In the genomic region with DNA sequence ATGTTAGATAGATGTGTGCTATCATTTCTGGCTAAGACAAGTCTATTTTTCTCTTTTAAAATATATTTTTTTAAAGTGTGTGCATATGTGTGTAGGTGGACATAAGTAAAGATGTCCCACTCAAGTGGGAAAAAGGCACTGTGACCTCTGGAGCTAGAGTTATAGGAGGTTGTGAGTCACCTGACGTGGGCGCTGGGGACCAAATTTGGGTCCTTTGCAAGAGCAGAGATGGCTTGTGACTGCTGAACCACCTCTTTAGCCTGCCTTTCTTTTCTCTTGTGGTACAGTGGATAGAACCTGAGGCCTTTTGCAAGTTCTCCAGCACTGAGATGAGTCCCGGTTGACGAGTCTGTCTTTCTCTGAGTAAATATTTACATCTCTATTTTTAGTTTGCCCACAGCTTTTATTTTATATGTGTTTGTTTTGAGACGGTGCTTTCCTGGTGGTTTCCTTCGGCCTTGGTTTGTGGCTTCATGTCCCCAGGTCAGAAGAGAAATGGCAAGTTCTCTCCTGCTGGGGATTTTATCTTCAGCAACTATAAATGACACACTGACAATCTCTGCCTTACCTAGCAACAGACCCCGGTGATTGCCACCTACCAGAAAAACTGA, we compare ENCODE assay signal across 18 mouse cellular contexts. TPM values are rescaled to one million over a fixed set of nuclear protein-coding genes. Genes with fewer than 3 reads are reported as not detected.
DNase-seq lines count a peak whose midpoint lies in the region; ATAC-seq lines count a peak whose summit lies in the region.
"Had no signal": no experiment of that assay in that cellular context is flagged by ENCODE, and none has a peak within 500 bp of the region (broad histone marks: within the 10 kb centered on the region; RNA-seq: fewer than 3 reads in every experiment).

No protein-coding gene starts in this region.

- peak overlapping the region; percentile 33 for H3K27ac ChIP-seq in forebrain, embryonic 14.5 days (ENCODE audit: low read depth, low read length)
- no peak overlapping the region for H3K27ac ChIP-seq in forebrain, embryonic 11.5 days (ENCODE audit: low read depth, low read length)
- peak overlapping the region; percentile 74; the same call in 1 of the 2 replicates for H3K27ac ChIP-seq in midbrain, embryonic 14.5 days (replicated peaks; ENCODE audit: low read depth, low read length)
- H3K27ac ChIP-seq: limb, embryonic 12.5 days had no signal

- DNase-seq in forebrain, embryonic 14.5 days (ENCODE audit: low spot score) = no peak
- DNase-seq in forebrain, embryonic 11.5 days (ENCODE audit: low spot score) = no peak
- DNase-seq in spleen, postnatal 36 days (ENCODE audit: low spot score in 2 of 2) = peak; percentile 18 to 33
- DNase-seq in spleen, postnatal 4 days (ENCODE audit: low spot score in 2 of 2) = no peak
- no peak for DNase-seq in midbrain, embryonic 14.5 days
- DNase-seq in adrenal gland, adult 8-10 months = no peak
- DNase-seq in cerebellum, adult 9-10 months = no peak
- DNase-seq in frontal cortex, adult 2 months (ENCODE audit: extremely low spot score in 1 of 2, low spot score in 1 of 2) = no peak
- DNase-seq: adrenal gland, postnatal 14 days; cerebellum, adult 11 months; embryo, embryonic 11 days; gastrocnemius, postnatal 25 days; kidney, postnatal 10 days; lung, adult 2 months; thymus, adult 18-20 months had no signal

- 87% methylated on average over 7 of the region's 7 CpGs for WGBS in forebrain, embryonic 14.5 days
- WGBS in forebrain, embryonic 11.5 days = 88% methylated on average over 7 of the region's 7 CpGs
- 70% methylated on average over 7 of the region's 7 CpGs for WGBS in midbrain, embryonic 14.5 days

- ATAC-seq in forebrain, embryonic 14.5 days = no peak
- ATAC-seq in forebrain, embryonic 11.5 days (replicated peaks; ENCODE audit: low FRiP score) = no peak
- ATAC-seq in midbrain, embryonic 14.5 days (ENCODE audit: low FRiP score, low TSS enrichment) = no peak
- ATAC-seq: Patski had no signal

- no peak overlapping the region for H3K4me2 ChIP-seq in forebrain, embryonic 14.5 days (ENCODE audit: low read length)
- H3K4me2 ChIP-seq in forebrain, embryonic 11.5 days (ENCODE audit: low read depth, low read length, severe bottlenecking) = no peak overlapping the region
- no peak overlapping the region for H3K4me2 ChIP-seq in midbrain, embryonic 14.5 days (ENCODE audit: low read length)
- H3K4me2 ChIP-seq: limb, embryonic 12.5 days had no signal

- no peaks in the 10 kb centered on the region for H3K27me3 ChIP-seq in forebrain, embryonic 14.5 days (replicated peaks; ENCODE audit: control insufficient read depth, insufficient read depth, low read length)
- H3K27me3 ChIP-seq in forebrain, embryonic 11.5 days (ENCODE audit: control insufficient read depth, insufficient read depth, low read length) = no peaks in the 10 kb centered on the region
- H3K27me3 ChIP-seq in midbrain, embryonic 14.5 days (ENCODE audit: control insufficient read depth, insufficient read depth, low read length) = no peaks in the 10 kb centered on the region
- H3K27me3 ChIP-seq: limb, embryonic 12.5 days; Patski had no signal

- H3K9me3 ChIP-seq in forebrain, embryonic 14.5 days (replicated peaks; ENCODE audit: control insufficient read depth, low read length) = no peaks in the 10 kb centered on the region
- no peaks in the 10 kb centered on the region for H3K9me3 ChIP-seq in forebrain, embryonic 11.5 days (ENCODE audit: control insufficient read depth, low read length)
- 0 out of 2 replicates have a peak, but pooled peaks cover 4% of the 10 kb centered on the region for H3K9me3 ChIP-seq in midbrain, embryonic 14.5 days (ENCODE audit: control insufficient read depth, low read length)
- H3K9me3 ChIP-seq: limb, embryonic 12.5 days had no signal

- peaks cover 13% of the 10 kb centered on the region; the same call in 1 of the 2 replicates for H3K4me1 ChIP-seq in forebrain, embryonic 14.5 days (ENCODE audit: control insufficient read depth, insufficient read depth, low read length)
- peaks cover 3% of the 10 kb centered on the region; the same call in 1 of the 2 replicates for H3K4me1 ChIP-seq in forebrain, embryonic 11.5 days (replicated peaks; ENCODE audit: control insufficient read depth, insufficient read depth, low read length)
- H3K4me1 ChIP-seq in midbrain, embryonic 14.5 days (ENCODE audit: control insufficient read depth, insufficient read depth, low read length) = peaks cover 21% of the 10 kb centered on the region

- H3K9ac ChIP-seq in forebrain, embryonic 14.5 days (ENCODE audit: low read length) = no peak overlapping the region
- H3K9ac ChIP-seq in forebrain, embryonic 11.5 days (ENCODE audit: low read length) = no peak overlapping the region
- no peak overlapping the region for H3K9ac ChIP-seq in midbrain, embryonic 14.5 days (replicated peaks; ENCODE audit: low read length)
- H3K9ac ChIP-seq: limb, embryonic 12.5 days had no signal

- no peaks in the 10 kb centered on the region for H3K36me3 ChIP-seq in forebrain, embryonic 14.5 days (ENCODE audit: control insufficient read depth, insufficient read depth, low read length)
- no peaks in the 10 kb centered on the region for H3K36me3 ChIP-seq in forebrain, embryonic 11.5 days (ENCODE audit: control insufficient read depth, insufficient read depth, low read length)
- H3K36me3 ChIP-seq in midbrain, embryonic 14.5 days (ENCODE audit: control insufficient read depth, insufficient read depth, low read length) = no peaks in the 10 kb centered on the region
- H3K36me3 ChIP-seq: limb, embryonic 12.5 days had no signal

- no peak overlapping the region for H3K4me3 ChIP-seq in forebrain, embryonic 14.5 days (ENCODE audit: low read depth, low read length)
- H3K4me3 ChIP-seq in forebrain, embryonic 11.5 days (ENCODE audit: low read depth, low read length) = no peak overlapping the region
- no peak overlapping the region for H3K4me3 ChIP-seq in midbrain, embryonic 14.5 days (replicated peaks; ENCODE audit: low read depth, low read length)
- H3K4me3 ChIP-seq: erythroblast, embryonic 14.5 days; limb, embryonic 12.5 days had no signal

RNA-seq across cellular contexts. Expression of a gene that starts 30.5 kb away (rescaled TPM):
- polyA plus RNA-seq in forebrain, embryonic 14.5 days (2014; fragmentation: Nextera tagmentation; extraction: Ambion mirVana) = 35.1 and 42.9 TPM in 2 replicates
- polyA plus RNA-seq in forebrain, embryonic 11.5 days (2014; fragmentation: Nextera tagmentation; extraction: Ambion mirVana) = 53.1 and 55.7 TPM in 2 replicates
- polyA plus RNA-seq in midbrain, embryonic 14.5 days (2014; fragmentation: Nextera tagmentation; extraction: Ambion mirVana) = 54.4 and 56.4 TPM in 2 replicates
- 100 to 1,000 TPM in 1 of 4 experiments, 10 to 100 TPM in 3; 54.1 to 103 (median 65.0) TPM for total RNA-seq in adrenal gland, adult 8-10 months (2022)
- polyA plus RNA-seq in frontal cortex, adult 2 months (2012; rRNA removed) = 34.2 and 37.8 TPM in 2 replicates

RNA-seq across cellular contexts. Expression of a gene that starts 31.4 kb away (rescaled TPM):
- 26.7 and 28.6 TPM in 2 replicates for polyA plus RNA-seq in forebrain, embryonic 14.5 days (2014; fragmentation: Nextera tagmentation; extraction: Ambion mirVana)
- 44.6 and 48.4 TPM in 2 replicates for polyA plus RNA-seq in forebrain, embryonic 11.5 days (2014; fragmentation: Nextera tagmentation; extraction: Ambion mirVana)
- 30.5 and 35.5 TPM in 2 replicates for polyA plus RNA-seq in midbrain, embryonic 14.5 days (2014; fragmentation: Nextera tagmentation; extraction: Ambion mirVana)
- total RNA-seq in adrenal gland, adult 8-10 months (2022) = 10 to 100 TPM; 33.5 to 49.1 (median 44.9) TPM
- 22.0 and 22.6 TPM in 2 replicates for polyA plus RNA-seq in frontal cortex, adult 2 months (2012; rRNA removed)

Comparison
In these comparisons a context has a peak if more than half of its experiments do, and no peak if none do; other contexts are left out.
1. DNase-seq: peak in spleen, postnatal 36 days (2 of 2); none in forebrain, embryonic 14.5 days (single experiment), forebrain, embryonic 11.5 days (single experiment), spleen, postnatal 4 days (0 of 2), midbrain, embryonic 14.5 days (single experiment), adrenal gland, adult 8-10 months (single experiment), cerebellum, adult 9-10 months (single experiment) and frontal cortex, adult 2 months (0 of 2).